Mouse (Mus musculus) embryonic facial prominence, embryonic 14.5 days (tissue): ENCODE data around the gene Synrg. TPM values are rescaled to one million over a fixed set of nuclear protein-coding genes. Genes with fewer than 3 reads are reported as not detected.

Experiments used
- ATAC-seq: fragments of 200-750 bp; cut with Nextera tagmentation; 2 replicates; pipeline ENCODE4 v1.8.0; 2017; ENCODE audit warnings: low read depth, moderate number of reproducible peaks, moderate TSS enrichment
- DNase-seq: peaks from one replicate; pipeline ENCODE4 v3.0.0-alpha.2; 2015; ENCODE audit warnings: low spot score
- H3K27ac ChIP-seq: fragments of 300-500 bp; sonication (generic); replicated peaks from 2 replicates; pipeline ENCODE4 v1.5.1; 2014; ENCODE audit warnings: low read depth, mild to moderate bottlenecking, low read length, moderate library complexity
- H3K27me3 ChIP-seq: fragments of 300-500 bp; sonication (generic); replicated peaks from 2 replicates; pipeline ENCODE4 v1.6.1; 2014; ENCODE audit warnings: low read length; ENCODE audit not compliant: control insufficient read depth, insufficient read depth
- H3K36me3 ChIP-seq: fragments of 300-500 bp; sonication (generic); 2 replicates; pipeline ENCODE4 v1.6.1; 2014; ENCODE audit warnings: low read length, mixed read lengths; ENCODE audit not compliant: control insufficient read depth, insufficient read depth
- H3K4me1 ChIP-seq: fragments of 300-500 bp; sonication (generic); 2 replicates; pipeline ENCODE4 v1.6.1; 2014; ENCODE audit warnings: antibody characterized with exemption, low read length; ENCODE audit not compliant: control insufficient read depth, insufficient read depth
- H3K4me2 ChIP-seq: fragments of 300-500 bp; sonication (generic); 2 replicates; pipeline ENCODE4 v1.6.1; 2014; ENCODE audit warnings: low read depth, mild to moderate bottlenecking, low read length, moderate library complexity, mixed read lengths
- H3K4me3 ChIP-seq: fragments of 300-500 bp; sonication (generic); 2 replicates; pipeline ENCODE4 v1.5.1; 2014; ENCODE audit warnings: low read depth, mild to moderate bottlenecking, low read length
- H3K9ac ChIP-seq: fragments of 300-500 bp; sonication (generic); 2 replicates; pipeline ENCODE4 v1.6.1; 2014; ENCODE audit warnings: low read depth, mild to moderate bottlenecking, low read length, moderate library complexity, mixed read lengths
- H3K9me3 ChIP-seq: fragments of 300-500 bp; sonication (generic); 2 replicates; pipeline ENCODE4 v1.6.1; 2016; ENCODE audit warnings: low read length; ENCODE audit not compliant: control insufficient read depth
- WGBS: fragments of 180-500 bp; shearing (Covaris S2); extraction: QIAGEN DNeasy Blood & Tissue Kit; methylation state at CpG from one replicate; pipeline ENCODE4 v1.1.7; 2014; 5-methylcytosine and 5-hydroxymethylcytosine counted together
- polyA plus RNA-seq: library from polyadenylated mRNA; unstranded; fragments of >200 nt; fragmentation: Nextera tagmentation; extraction: Ambion mirVana; gene quantifications from 2 replicates; pipeline ENCODE4 v1.2.1, GENCODE M21; 2014

The Synrg gene
- polyA plus RNA-seq, 1 experiment from 2014 or later: 10.1 TPM

DNA sequence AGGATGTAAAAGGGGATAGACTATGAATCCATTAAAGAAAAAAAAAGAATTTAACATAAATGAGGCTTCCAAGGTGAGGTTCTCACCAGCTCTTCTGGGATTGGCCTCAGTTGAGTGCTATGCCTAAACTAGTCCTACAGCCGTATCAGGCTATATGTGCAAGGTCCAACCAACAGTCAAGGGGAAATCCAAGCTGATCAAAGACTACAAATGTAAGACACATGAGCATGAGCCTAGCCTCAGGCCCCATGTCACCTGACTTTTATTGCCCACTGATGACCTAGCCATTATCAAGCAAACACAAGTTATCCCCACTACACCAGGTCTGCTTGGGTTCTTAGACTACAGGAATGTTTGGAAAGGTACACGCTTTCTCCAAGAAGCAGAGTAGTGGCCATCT lies 95.6 kb downstream of the Synrg start:
- WGBS: 91% methylated on average over 2 of the region's 2 CpGs
- no peak overlapping the region for H3K9ac ChIP-seq
- DNase-seq (no peak), ATAC-seq (no peak)
- no peak overlapping the region for H3K27ac ChIP-seq
- 0 out of 2 replicates have a peak, but pooled peaks cover 2% of the 10 kb centered on the region for H3K4me1 ChIP-seq
- H3K4me2 ChIP-seq: no peak overlapping the region
- H3K9me3 ChIP-seq: no peaks in the 10 kb centered on the region
- no peak overlapping the region for H3K4me3 ChIP-seq
- H3K27me3 ChIP-seq: no peaks in the 10 kb centered on the region
- no peaks in the 10 kb centered on the region for H3K36me3 ChIP-seq

- Histone ChIP-seq H3K27ac (no peak overlapping the region), H3K4me2 (no peak overlapping the region), H3K36me3 (no peaks in the 10 kb centered on the region), H3K9me3 (no peaks in the 10 kb centered on the region), H3K4me1 (0 out of 2 replicates have a peak, but pooled peaks cover 5% of the 10 kb centered on the region), H3K4me3 (no peak overlapping the region), H3K27me3 (no peaks in the 10 kb centered on the region), H3K9ac (no peak overlapping the region)
- ATAC-seq: no peak
- 70% methylated on average over 6 of the region's 6 CpGs for WGBS
- DNase-seq: no peak
These were observed 96.4 kb downstream of the Synrg start for GRCm38 (mm10) chr11:84060635-84061034.

- Histone ChIP-seq H3K4me1 (peaks cover 9% of the 10 kb centered on the region), H3K9me3 (no peaks in the 10 kb centered on the region), H3K36me3 (no peaks in the 10 kb centered on the region), H3K9ac (no peak overlapping the region), H3K4me2 (no peak overlapping the region), H3K27ac (no peak overlapping the region), H3K4me3 (no peak overlapping the region), H3K27me3 (0 out of 2 replicates have a peak, but pooled peaks cover 4% of the 10 kb centered on the region)
- 80% methylated on average over 2 of the region's 2 CpGs for WGBS
- DNase-seq: no peak
- ATAC-seq: no peak
These were observed 97.7 kb downstream of the Synrg start for GRCm38 (mm10) chr11:84061881-84062280.

GRCm38 (mm10) chr11:84062805-84063204 lies 98.6 kb downstream of the Synrg start:
- peaks cover 9% of the 10 kb centered on the region for H3K27me3 ChIP-seq
- 34% methylated on average over 2 of the region's 2 CpGs for WGBS
- no peak overlapping the region for H3K4me3 ChIP-seq
- no peaks in the 10 kb centered on the region for H3K36me3 ChIP-seq
- no peak overlapping the region for H3K4me2 ChIP-seq
- ATAC-seq (peak; percentile 38; the same call in 1 of the 2 replicates), DNase-seq (peak; percentile 69)
- no peak overlapping the region for H3K27ac ChIP-seq
- H3K9me3 ChIP-seq: no peaks in the 10 kb centered on the region
- peaks cover 9% of the 10 kb centered on the region for H3K4me1 ChIP-seq
- H3K9ac ChIP-seq: no peak overlapping the region

GRCm38 (mm10) chr11:84063631-84064209 lies 99.5 kb downstream of the Synrg start:
- WGBS: 81% methylated on average over 3 of the region's 3 CpGs
- H3K4me2 ChIP-seq: no peak overlapping the region
- no peak overlapping the region for H3K27ac ChIP-seq
- H3K4me3 ChIP-seq: no peak overlapping the region
- H3K36me3 ChIP-seq: no peaks in the 10 kb centered on the region
- no peak overlapping the region for H3K9ac ChIP-seq
- ATAC-seq (no peak), DNase-seq (no peak)
- H3K27me3 ChIP-seq: peaks cover 9% of the 10 kb centered on the region
- no peaks in the 10 kb centered on the region for H3K9me3 ChIP-seq
- H3K4me1 ChIP-seq: peaks cover 12% of the 10 kb centered on the region

GRCm38 (mm10) chr11:84066071-84066481 lies 101.8 kb downstream of the Synrg start:
- Histone ChIP-seq H3K9ac (no peak overlapping the region), H3K4me3 (peak overlapping the region; percentile 10; the same call in 1 of the 2 replicates), H3K27me3 (peaks cover 13% of the 10 kb centered on the region), H3K36me3 (no peaks in the 10 kb centered on the region), H3K4me2 (peak overlapping the region; percentile 86), H3K27ac (no peak overlapping the region), H3K4me1 (peaks cover 13% of the 10 kb centered on the region), H3K9me3 (no peaks in the 10 kb centered on the region)
- DNase-seq: peak; percentile 67
- no peak for ATAC-seq
- 6% methylated on average over 11 of the region's 11 CpGs for whole genome bisulfite sequencing

GRCm38 (mm10) chr11:84066927-84067645 lies 102.9 kb downstream of the Synrg start:
- peak overlapping the region; percentile 72; the same call in 1 of the 2 replicates for H3K9ac ChIP-seq
- H3K27ac ChIP-seq: no peak overlapping the region; the same call in 1 of the 2 replicates
- peak overlapping the region; percentile 86 for H3K4me2 ChIP-seq
- H3K9me3 ChIP-seq: no peaks in the 10 kb centered on the region
- H3K4me1 ChIP-seq: peaks cover 13% of the 10 kb centered on the region
- H3K4me3 ChIP-seq: peak overlapping the region; percentile 68
- peak; percentile 61 for DNase-seq
- no peak for ATAC-seq
- H3K27me3 ChIP-seq: peaks cover 13% of the 10 kb centered on the region
- H3K36me3 ChIP-seq: no peaks in the 10 kb centered on the region
- 4% methylated on average over 18 of the region's 18 CpGs for WGBS

GRCm38 (mm10) chr11:84067720-84068190 lies 103.5 kb downstream of the Synrg start:
- Histone ChIP-seq H3K27me3 (peaks cover 13% of the 10 kb centered on the region), H3K4me2 (peak overlapping the region; percentile 86), H3K4me1 (peaks cover 14% of the 10 kb centered on the region), H3K36me3 (no peaks in the 10 kb centered on the region), H3K9ac (peak overlapping the region; percentile 72), H3K4me3 (peak overlapping the region; percentile 68), H3K27ac (peak overlapping the region; percentile 67), H3K9me3 (no peaks in the 10 kb centered on the region)
- DNase-seq (no peak), ATAC-seq (peak; percentile 54)
- WGBS: under 1% methylated on average over 17 of the region's 21 CpGs
